Mouse (Mus musculus): Measurements from ENCODE around the gene Rarb. TPM values are rescaled to one million over a fixed set of nuclear protein-coding genes. Genes with fewer than 3 reads are reported as not detected.

The Rarb gene
- polyA plus RNA-seq, 1 experiment from 2014 or later = 25.2 TPM

- Histone ChIP-seq H3K9me3 (ENCODE audit: control insufficient read depth, low read length) (no peaks in the 10 kb centered on the region), H3K9ac (replicated peaks; ENCODE audit: low read depth, low read length) (no peak overlapping the region; the same call in none of the 2 replicates), H3K27me3 (ENCODE audit: control insufficient read depth, insufficient read depth, low read length) (no peaks in the 10 kb centered on the region), H3K4me3 (ENCODE audit: low read depth, low read length) (peak overlapping the region; percentile 60), H3K27ac (ENCODE audit: low read depth, low read length) (no peak overlapping the region), H3K36me3 (ENCODE audit: control insufficient read depth, insufficient read depth, low read length) (no peaks in the 10 kb centered on the region), H3K4me1 (ENCODE audit: control insufficient read depth, insufficient read depth, low read length) (peaks cover 13% of the 10 kb centered on the region), H3K4me2 (ENCODE audit: low read depth, low read length) (peak overlapping the region; percentile 82)
- WGBS = 14% methylated on average over 6 of the region's 6 CpGs
- no peak for ATAC-seq (ENCODE audit: low read depth)
These were observed 245.3 kb downstream of the Rarb start for GRCm38 (mm10) chr14:16573475-16574171.

DNA sequence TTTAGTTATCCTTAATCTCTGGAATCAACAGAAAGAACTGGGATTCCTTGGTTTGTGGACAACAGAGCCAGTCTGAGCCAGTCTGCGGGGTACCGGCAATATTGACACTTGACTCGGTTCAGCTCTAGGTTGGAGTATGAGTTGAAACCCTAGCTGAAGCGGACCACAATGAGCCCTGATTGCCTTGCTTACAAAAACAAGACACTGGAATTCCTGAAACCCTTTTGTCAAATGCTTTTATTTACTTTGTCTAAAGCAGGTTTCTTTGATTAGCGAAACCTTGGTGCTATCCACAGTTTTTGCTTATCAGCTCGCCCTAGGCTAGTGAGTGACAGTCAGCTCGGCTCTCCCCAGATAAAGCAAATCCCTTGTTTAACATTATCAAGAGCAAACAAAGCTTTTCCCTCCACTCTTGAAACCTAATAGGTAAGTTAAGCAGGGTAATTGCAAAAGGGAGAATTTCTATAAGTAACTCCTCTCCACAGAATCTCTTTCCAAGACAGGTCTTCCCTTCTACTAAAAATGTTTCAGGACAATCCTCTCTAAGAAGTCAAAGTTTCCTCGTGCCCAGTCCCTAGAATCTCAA is 246.1 kb downstream of the Rarb start:
- WGBS = 7% methylated on average over 8 of the region's 8 CpGs
- Histone ChIP-seq H3K4me3 (ENCODE audit: low read depth, low read length) (peak overlapping the region; percentile 60), H3K9me3 (ENCODE audit: control insufficient read depth, low read length) (no peaks in the 10 kb centered on the region), H3K27ac (ENCODE audit: low read depth, low read length) (no peak overlapping the region), H3K36me3 (ENCODE audit: control insufficient read depth, insufficient read depth, low read length) (no peaks in the 10 kb centered on the region), H3K27me3 (ENCODE audit: control insufficient read depth, insufficient read depth, low read length) (no peaks in the 10 kb centered on the region), H3K9ac (replicated peaks; ENCODE audit: low read depth, low read length) (peak overlapping the region; percentile 32; the same call in 1 of the 2 replicates), H3K4me1 (ENCODE audit: control insufficient read depth, insufficient read depth, low read length) (peaks cover 17% of the 10 kb centered on the region), H3K4me2 (ENCODE audit: low read depth, low read length) (peak overlapping the region; percentile 82)
- no peak for ATAC-seq (ENCODE audit: low read depth)

GRCm38 (mm10) chr14:16569506-16570001 is 249.4 kb downstream of the Rarb start:
- Histone ChIP-seq H3K4me2 (ENCODE audit: low read depth, low read length) (no peak overlapping the region), H3K4me3 (ENCODE audit: low read depth, low read length) (no peak overlapping the region), H3K4me1 (ENCODE audit: control insufficient read depth, insufficient read depth, low read length) (peaks cover 22% of the 10 kb centered on the region), H3K27ac (ENCODE audit: low read depth, low read length) (no peak overlapping the region), H3K9me3 (ENCODE audit: control insufficient read depth, low read length) (no peaks in the 10 kb centered on the region), H3K36me3 (ENCODE audit: control insufficient read depth, insufficient read depth, low read length) (no peaks in the 10 kb centered on the region), H3K27me3 (ENCODE audit: control insufficient read depth, insufficient read depth, low read length) (no peaks in the 10 kb centered on the region), H3K9ac (replicated peaks; ENCODE audit: low read depth, low read length) (no peak overlapping the region)
- no peak for ATAC-seq (ENCODE audit: low read depth)
- 38% methylated on average over 7 of the region's 7 CpGs for WGBS

GRCm38 (mm10) chr14:16566920-16567319 is 252.0 kb downstream of the Rarb start:
- no peak overlapping the region for H3K4me2 ChIP-seq (ENCODE audit: low read depth, low read length)
- no peaks in the 10 kb centered on the region for H3K36me3 ChIP-seq (ENCODE audit: control insufficient read depth, insufficient read depth, low read length)
- H3K9me3 ChIP-seq (ENCODE audit: control insufficient read depth, low read length) = no peaks in the 10 kb centered on the region
- H3K27me3 ChIP-seq (ENCODE audit: control insufficient read depth, insufficient read depth, low read length) = no peaks in the 10 kb centered on the region
- 89% methylated on average over 1 of the region's 1 CpGs for WGBS
- H3K4me3 ChIP-seq (ENCODE audit: low read depth, low read length) = no peak overlapping the region
- no peak overlapping the region for H3K9ac ChIP-seq (replicated peaks; ENCODE audit: low read depth, low read length)
- no peak overlapping the region for H3K27ac ChIP-seq (ENCODE audit: low read depth, low read length)
- H3K4me1 ChIP-seq (ENCODE audit: control insufficient read depth, insufficient read depth, low read length) = peaks cover 14% of the 10 kb centered on the region
- ATAC-seq (ENCODE audit: low read depth) = peak; percentile 79

DNA sequence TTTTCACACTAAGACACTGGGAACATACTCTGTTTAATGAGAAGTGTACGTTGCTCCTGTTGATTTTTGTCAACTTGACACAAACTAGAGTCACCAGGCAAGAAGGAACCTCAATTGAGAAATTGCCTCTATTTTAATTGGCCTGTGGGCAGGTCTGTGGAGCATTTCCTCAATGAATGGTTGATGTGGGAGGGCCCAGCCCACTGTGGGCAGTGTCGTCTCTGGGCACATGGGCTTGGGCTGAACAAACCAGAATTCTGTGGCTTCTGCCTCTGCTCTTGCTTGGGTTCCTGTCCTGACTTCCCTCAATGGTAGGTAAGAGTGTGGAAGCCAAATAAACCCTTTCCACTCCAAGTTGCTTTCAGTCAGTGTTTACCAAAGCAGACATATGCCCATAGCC is 255.0 kb downstream of the Rarb start:
- ATAC-seq (ENCODE audit: low read depth) = no peak
- 71% methylated on average over 2 of the region's 2 CpGs for WGBS
- H3K27ac ChIP-seq (ENCODE audit: low read depth, low read length) = no peak overlapping the region
- no peaks in the 10 kb centered on the region for H3K9me3 ChIP-seq (ENCODE audit: control insufficient read depth, low read length)
- no peak overlapping the region for H3K9ac ChIP-seq (replicated peaks; ENCODE audit: low read depth, low read length)
- H3K4me1 ChIP-seq (ENCODE audit: control insufficient read depth, insufficient read depth, low read length) = peaks cover 15% of the 10 kb centered on the region; the same call in 1 of the 2 replicates
- H3K27me3 ChIP-seq (ENCODE audit: control insufficient read depth, insufficient read depth, low read length) = no peaks in the 10 kb centered on the region
- H3K36me3 ChIP-seq (ENCODE audit: control insufficient read depth, insufficient read depth, low read length) = no peaks in the 10 kb centered on the region
- H3K4me2 ChIP-seq (ENCODE audit: low read depth, low read length) = no peak overlapping the region
- no peak overlapping the region for H3K4me3 ChIP-seq (ENCODE audit: low read depth, low read length)

DNA sequence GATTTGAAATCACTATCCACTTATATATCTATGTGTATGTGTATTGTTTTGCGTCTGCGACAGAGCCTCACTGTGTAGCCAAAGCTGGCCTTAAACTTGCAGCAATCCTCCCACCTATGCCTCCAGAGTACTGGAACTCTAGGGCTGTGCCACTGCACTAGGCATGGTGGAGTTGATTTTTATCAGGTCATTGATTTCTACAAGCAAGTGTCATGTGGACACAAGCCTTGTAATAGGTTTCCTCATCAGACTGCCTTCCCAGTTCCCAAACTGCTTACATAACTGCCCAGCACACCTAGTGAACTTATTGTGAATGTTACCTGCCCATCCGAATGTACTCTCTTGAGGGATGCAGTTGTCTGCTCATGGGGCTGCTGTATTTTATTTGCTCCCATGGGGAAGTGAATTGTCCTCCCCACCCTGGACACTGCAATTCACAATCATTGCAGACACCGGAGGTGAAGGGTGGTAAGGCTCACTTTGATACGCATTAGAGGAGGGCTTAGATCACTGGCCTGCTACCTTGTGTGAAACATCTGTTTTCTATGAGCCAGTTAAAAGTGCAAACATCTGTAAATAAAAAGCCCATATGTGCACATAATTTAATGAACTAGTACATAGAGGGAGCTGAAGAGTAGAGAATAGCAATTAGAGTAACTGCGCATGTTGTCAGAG is 257.3 kb downstream of the Rarb start:
- ATAC-seq (ENCODE audit: low read depth) = peak; percentile 26; the same call in 1 of the 2 replicates
- no peak overlapping the region for H3K9ac ChIP-seq (replicated peaks; ENCODE audit: low read depth, low read length)
- H3K9me3 ChIP-seq (ENCODE audit: control insufficient read depth, low read length) = no peaks in the 10 kb centered on the region
- no peaks in the 10 kb centered on the region for H3K27me3 ChIP-seq (ENCODE audit: control insufficient read depth, insufficient read depth, low read length)
- H3K27ac ChIP-seq (ENCODE audit: low read depth, low read length) = no peak overlapping the region
- H3K36me3 ChIP-seq (ENCODE audit: control insufficient read depth, insufficient read depth, low read length) = no peaks in the 10 kb centered on the region
- H3K4me2 ChIP-seq (ENCODE audit: low read depth, low read length) = no peak overlapping the region
- 0 out of 2 replicates have a peak, but pooled peaks cover 4% of the 10 kb centered on the region for H3K4me1 ChIP-seq (ENCODE audit: control insufficient read depth, insufficient read depth, low read length)
- 74% methylated on average over 6 of the region's 6 CpGs for WGBS
- no peak overlapping the region for H3K4me3 ChIP-seq (ENCODE audit: low read depth, low read length)

GRCm38 (mm10) chr14:16559294-16560217 is 259.4 kb downstream of the Rarb start:
- H3K36me3 ChIP-seq (ENCODE audit: control insufficient read depth, insufficient read depth, low read length) = no peaks in the 10 kb centered on the region
- H3K9me3 ChIP-seq (ENCODE audit: control insufficient read depth, low read length) = no peaks in the 10 kb centered on the region
- 0 out of 2 replicates have a peak, but pooled peaks have one; percentile 48 for ATAC-seq (ENCODE audit: low read depth)
- H3K4me3 ChIP-seq (ENCODE audit: low read depth, low read length) = no peak overlapping the region
- no peak overlapping the region for H3K27ac ChIP-seq (ENCODE audit: low read depth, low read length)
- 67% methylated on average over 12 of the region's 12 CpGs for WGBS
- H3K27me3 ChIP-seq (ENCODE audit: control insufficient read depth, insufficient read depth, low read length) = no peaks in the 10 kb centered on the region
- H3K4me2 ChIP-seq (ENCODE audit: low read depth, low read length) = no peak overlapping the region
- 0 out of 2 replicates have a peak, but pooled peaks cover 4% of the 10 kb centered on the region for H3K4me1 ChIP-seq (ENCODE audit: control insufficient read depth, insufficient read depth, low read length)
- H3K9ac ChIP-seq (replicated peaks; ENCODE audit: low read depth, low read length) = no peak overlapping the region

- H3K27ac ChIP-seq (ENCODE audit: low read depth, low read length) = no peak overlapping the region
- H3K9ac ChIP-seq (replicated peaks; ENCODE audit: low read depth, low read length) = no peak overlapping the region
- 96% methylated on average over 2 of the region's 2 CpGs for WGBS
- H3K27me3 ChIP-seq (ENCODE audit: control insufficient read depth, insufficient read depth, low read length) = no peaks in the 10 kb centered on the region
- no peak for ATAC-seq (ENCODE audit: low read depth)
- peaks cover 9% of the 10 kb centered on the region; the same call in 1 of the 2 replicates for H3K4me1 ChIP-seq (ENCODE audit: control insufficient read depth, insufficient read depth, low read length)
- no peak overlapping the region for H3K4me3 ChIP-seq (ENCODE audit: low read depth, low read length)
- H3K36me3 ChIP-seq (ENCODE audit: control insufficient read depth, insufficient read depth, low read length) = no peaks in the 10 kb centered on the region
- no peak overlapping the region for H3K4me2 ChIP-seq (ENCODE audit: low read depth, low read length)
- H3K9me3 ChIP-seq (ENCODE audit: control insufficient read depth, low read length) = no peaks in the 10 kb centered on the region
These were observed 260.9 kb downstream of the Rarb start for GRCm38 (mm10) chr14:16558033-16558432.
